Comparison of ENCODE assay signal across 8 mouse cellular contexts in the genomic region with DNA sequence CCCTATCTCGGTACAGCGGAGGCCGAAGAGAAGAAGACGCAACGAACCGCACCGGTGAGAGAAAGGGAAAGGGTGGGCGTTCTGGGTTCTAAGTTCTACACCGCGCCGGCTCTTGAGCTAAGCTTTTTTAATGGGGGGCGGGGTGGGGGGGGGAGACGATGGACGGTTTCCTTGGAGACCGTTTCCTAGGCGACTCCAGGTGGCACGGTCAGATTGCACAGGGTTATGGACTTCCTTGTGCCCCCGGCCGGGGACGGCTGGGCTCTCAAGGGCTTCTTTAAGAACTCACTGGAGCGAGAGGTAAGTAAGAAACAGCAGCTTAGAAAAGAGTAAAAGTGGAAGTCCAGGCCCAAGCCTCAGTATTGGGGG. TPM values are rescaled to one million over a fixed set of nuclear protein-coding genes. Genes with fewer than 3 reads are reported as not detected.
DNase-seq lines count a peak whose midpoint lies in the region; ATAC-seq and TF ChIP-seq lines count a peak whose summit lies in the region.

No protein-coding gene starts in this region.

- H3K9ac ChIP-seq in heart, embryonic 13.5 days = peak overlapping the region; percentile 96
- H3K9ac ChIP-seq in heart, postnatal 0 days (replicated peaks; ENCODE audit: low read depth, low read length) = peak overlapping the region; percentile 89
- H3K9ac ChIP-seq in liver, embryonic 15.5 days = peak overlapping the region; percentile 84

- WGBS in heart, embryonic 13.5 days = under 1% methylated on average over 21 of the region's 21 CpGs
- under 1% methylated on average over 21 of the region's 21 CpGs for WGBS in bone marrow, adult 2 months
- WGBS in heart, postnatal 0 days = 2% methylated on average over 21 of the region's 21 CpGs
- under 1% methylated on average over 21 of the region's 21 CpGs for WGBS in liver, embryonic 15.5 days (ENCODE audit: insufficient replicate concordance)

- H3K4me3 ChIP-seq in heart, embryonic 13.5 days = peak overlapping the region; percentile 82
- H3K4me3 ChIP-seq in bone marrow, adult 2 months (replicated peaks; ENCODE audit: control insufficient read depth, low read depth, low read length) = peak overlapping the region; percentile 99
- peak overlapping the region; percentile 73 for H3K4me3 ChIP-seq in heart, postnatal 0 days (ENCODE audit: low read depth, low read length)
- peak overlapping the region; percentile 82 for H3K4me3 ChIP-seq in liver, embryonic 15.5 days (replicated peaks)

- no peak for DNase-seq in heart, postnatal 25 days (ENCODE audit: low spot score)
- DNase-seq in heart, postnatal 0 days (ENCODE audit: low spot score) = no peak
- no peak for DNase-seq in Muller cell, postnatal 12 days (ENCODE audit: inconsistent ontology term)
- no peak for DNase-seq in thymus, postnatal 36 days

- intact Hi-C loops in heart, postnatal 25 days (cut with DNase I) = no loop called here

- no peak for TF ChIP-seq CTCF in bone marrow, adult 2 months (IDR thresholded peaks at IDR 0.05; ENCODE audit: control insufficient read depth, insufficient read depth, low read length)
- no peak for TF ChIP-seq CTCF in heart, postnatal 0 days (IDR thresholded peaks at IDR 0.05; ENCODE audit: low read depth)

- TF ChIP-seq EP300 in heart, postnatal 0 days (IDR thresholded peaks at IDR 0.05; ENCODE audit: low read depth) = no peak; the same call in 1 of the 2 replicates

- TF ChIP-seq POLR2A in bone marrow, adult 2 months (IDR thresholded peaks at IDR 0.05; ENCODE audit: borderline replicate concordance, control insufficient read depth, low read depth, low read length) = no peak

- no peaks in the 10 kb centered on the region for H3K27me3 ChIP-seq in heart, embryonic 13.5 days (replicated peaks)
- no peaks in the 10 kb centered on the region for H3K27me3 ChIP-seq in heart, postnatal 0 days (ENCODE audit: control insufficient read depth, insufficient read depth, low read length)
- H3K27me3 ChIP-seq in liver, embryonic 15.5 days = no peaks in the 10 kb centered on the region

- peak; percentile 45; the same call in 1 of the 2 replicates for ATAC-seq in heart, embryonic 13.5 days (ENCODE audit: extremely low read depth, insufficient number of reproducible peaks, low FRiP score, low TSS enrichment)
- peak; percentile 27; the same call in 1 of the 2 replicates for ATAC-seq in heart, postnatal 0 days (ENCODE audit: insufficient read depth, low read depth)
- peak; percentile 45 for ATAC-seq in liver, embryonic 15.5 days (ENCODE audit: insufficient read depth)
- ATAC-seq in CD4-positive, CD25-positive, alpha-beta regulatory T cell, adult 4 months = no peak

- peaks cover 68% of the 10 kb centered on the region for H3K36me3 ChIP-seq in heart, embryonic 13.5 days
- peaks cover 62% of the 10 kb centered on the region for H3K36me3 ChIP-seq in heart, postnatal 0 days (replicated peaks; ENCODE audit: control insufficient read depth, insufficient read depth, low read length)
- H3K36me3 ChIP-seq in liver, embryonic 15.5 days (replicated peaks) = peaks cover 59% of the 10 kb centered on the region

- H3K27ac ChIP-seq in heart, embryonic 13.5 days (replicated peaks) = peak overlapping the region; percentile 94
- peak overlapping the region; percentile 78 for H3K27ac ChIP-seq in bone marrow, adult 2 months (ENCODE audit: control insufficient read depth, insufficient read depth, low read depth, low read length, poor library complexity)
- peak overlapping the region; percentile 91 for H3K27ac ChIP-seq in heart, postnatal 0 days (ENCODE audit: low read depth)
- H3K27ac ChIP-seq in liver, embryonic 15.5 days (replicated peaks) = peak overlapping the region; percentile 86

- H3K4me2 ChIP-seq in heart, embryonic 13.5 days = peak overlapping the region; percentile 84
- peak overlapping the region; percentile 82 for H3K4me2 ChIP-seq in heart, postnatal 0 days (ENCODE audit: low read depth, low read length)
- H3K4me2 ChIP-seq in liver, embryonic 15.5 days = peak overlapping the region; percentile 75

- peaks cover 37% of the 10 kb centered on the region for H3K4me1 ChIP-seq in heart, embryonic 13.5 days
- no peaks in the 10 kb centered on the region; the same call in 1 of the 2 replicates for H3K4me1 ChIP-seq in bone marrow, adult 2 months (ENCODE audit: control insufficient read depth, insufficient read depth, low read length)
- H3K4me1 ChIP-seq in heart, postnatal 0 days (ENCODE audit: control insufficient read depth, insufficient read depth) = peaks cover 20% of the 10 kb centered on the region
- peaks cover 39% of the 10 kb centered on the region for H3K4me1 ChIP-seq in liver, embryonic 15.5 days (replicated peaks)

- H3K9me3 ChIP-seq in heart, embryonic 13.5 days = no peaks in the 10 kb centered on the region
- no peaks in the 10 kb centered on the region for H3K9me3 ChIP-seq in heart, postnatal 0 days (replicated peaks; ENCODE audit: control insufficient read depth, low read length)
- no peaks in the 10 kb centered on the region for H3K9me3 ChIP-seq in liver, embryonic 15.5 days (replicated peaks)

RNA-seq across cellular contexts. Expression of gene Ndufs3, which starts 0.2 kb away (rescaled TPM):
- 314 and 369 TPM in 2 replicates for polyA plus RNA-seq in heart, embryonic 13.5 days (2015; fragmentation: Nextera tagmentation; extraction: Ambion mirVana)
- 100 to 1,000 TPM; 854 to 889 TPM for total RNA-seq in heart, postnatal 25 days (2021)
- polyA plus RNA-seq in bone marrow, adult 2 months (2011; ENCODE audit: insufficient read depth, insufficient read length, low replicate concordance, missing spikeins) = 50.8 and 57.6 TPM in 2 replicates
- total RNA-seq in heart, postnatal 0 days (2014; rRNA removed; ENCODE audit: low replicate concordance) = 556 and 596 TPM in 2 replicates
- polyA plus RNA-seq in heart, postnatal 0 days (2015; fragmentation: Nextera tagmentation; extraction: Ambion mirVana) = 620 and 652 TPM in 2 replicates
- 134 and 136 TPM in 2 replicates for polyA plus RNA-seq in liver, embryonic 15.5 days (2015; fragmentation: Nextera tagmentation; extraction: Ambion mirVana)
- 100 to 1,000 TPM; 103 to 127 TPM for polyA plus RNA-seq in CD4-positive, CD25-positive, alpha-beta regulatory T cell, adult 4 months (2017; shearing (Covaris generic))

RNA-seq across cellular contexts. Expression of gene Kbtbd4, which starts 0.3 kb away (rescaled TPM):
- 26.8 and 27.7 TPM in 2 replicates for polyA plus RNA-seq in heart, embryonic 13.5 days (2015; fragmentation: Nextera tagmentation; extraction: Ambion mirVana)
- 10 to 100 TPM; 18.0 to 22.2 TPM for total RNA-seq in heart, postnatal 25 days (2021)
- 3.9 and 8.2 TPM in 2 replicates for polyA plus RNA-seq in bone marrow, adult 2 months (2011; ENCODE audit: insufficient read depth, insufficient read length, low replicate concordance, missing spikeins)
- total RNA-seq in heart, postnatal 0 days (2014; rRNA removed; ENCODE audit: low replicate concordance) = 19.5 and 28.3 TPM in 2 replicates
- 16.4 and 17.8 TPM in 2 replicates for polyA plus RNA-seq in heart, postnatal 0 days (2015; fragmentation: Nextera tagmentation; extraction: Ambion mirVana)
- 16.1 and 17.6 TPM in 2 replicates for polyA plus RNA-seq in liver, embryonic 15.5 days (2015; fragmentation: Nextera tagmentation; extraction: Ambion mirVana)
- 10 to 100 TPM; 40.3 to 50.4 TPM for polyA plus RNA-seq in CD4-positive, CD25-positive, alpha-beta regulatory T cell, adult 4 months (2017; shearing (Covaris generic))

RNA-seq across cellular contexts. Expression of gene C1qtnf4, which starts 19.2 kb away (rescaled TPM):
- 9.8 and 12.9 TPM in 2 replicates for polyA plus RNA-seq in heart, embryonic 13.5 days (2015; fragmentation: Nextera tagmentation; extraction: Ambion mirVana)
- total RNA-seq in heart, postnatal 25 days (2021) = 1 to 10 TPM; 3.6 to 4.1 TPM
- polyA plus RNA-seq in bone marrow, adult 2 months (2011; ENCODE audit: insufficient read depth, insufficient read length, low replicate concordance, missing spikeins) = not detected in 2 replicates
- total RNA-seq in heart, postnatal 0 days (2014; rRNA removed; ENCODE audit: low replicate concordance) = 15.5 and 18.7 TPM in 2 replicates
- 23.7 and 28.1 TPM in 2 replicates for polyA plus RNA-seq in heart, postnatal 0 days (2015; fragmentation: Nextera tagmentation; extraction: Ambion mirVana)
- polyA plus RNA-seq in liver, embryonic 15.5 days (2015; fragmentation: Nextera tagmentation; extraction: Ambion mirVana) = 1.9 and 2.0 TPM in 2 replicates
- polyA plus RNA-seq in CD4-positive, CD25-positive, alpha-beta regulatory T cell, adult 4 months (2017; shearing (Covaris generic)) = under 1 TPM; 0.82 to 0.83 TPM

RNA-seq across cellular contexts. Expression of gene Celf1, which starts 35.3 kb away (rescaled TPM):
- polyA plus RNA-seq in heart, embryonic 13.5 days (2015; fragmentation: Nextera tagmentation; extraction: Ambion mirVana) = 93.9 and 98.7 TPM in 2 replicates
- 10 to 100 TPM; 80.9 to 84.4 TPM for total RNA-seq in heart, postnatal 25 days (2021)
- 34.8 and 39.9 TPM in 2 replicates for polyA plus RNA-seq in bone marrow, adult 2 months (2011; ENCODE audit: insufficient read depth, insufficient read length, low replicate concordance, missing spikeins)
- total RNA-seq in heart, postnatal 0 days (2014; rRNA removed; ENCODE audit: low replicate concordance) = 85.6 and 113 TPM in 2 replicates
- polyA plus RNA-seq in heart, postnatal 0 days (2015; fragmentation: Nextera tagmentation; extraction: Ambion mirVana) = 63.9 and 72.6 TPM in 2 replicates
- 50.0 and 53.8 TPM in 2 replicates for polyA plus RNA-seq in liver, embryonic 15.5 days (2015; fragmentation: Nextera tagmentation; extraction: Ambion mirVana)
- polyA plus RNA-seq in CD4-positive, CD25-positive, alpha-beta regulatory T cell, adult 4 months (2017; shearing (Covaris generic)) = 10 to 100 TPM; 52.7 to 54.9 TPM

RNA-seq across cellular contexts. Expression of gene Mtch2, which starts 57.9 kb away (rescaled TPM):
- polyA plus RNA-seq in heart, embryonic 13.5 days (2015; fragmentation: Nextera tagmentation; extraction: Ambion mirVana) = 205 and 253 TPM in 2 replicates
- total RNA-seq in heart, postnatal 25 days (2021) = 100 to 1,000 TPM; 187 to 188 TPM
- polyA plus RNA-seq in bone marrow, adult 2 months (2011; ENCODE audit: insufficient read depth, insufficient read length, low replicate concordance, missing spikeins) = 37.8 and 113 TPM in 2 replicates
- total RNA-seq in heart, postnatal 0 days (2014; rRNA removed; ENCODE audit: low replicate concordance) = 181 and 206 TPM in 2 replicates
- polyA plus RNA-seq in heart, postnatal 0 days (2015; fragmentation: Nextera tagmentation; extraction: Ambion mirVana) = 246 and 266 TPM in 2 replicates
- 114 and 116 TPM in 2 replicates for polyA plus RNA-seq in liver, embryonic 15.5 days (2015; fragmentation: Nextera tagmentation; extraction: Ambion mirVana)
- polyA plus RNA-seq in CD4-positive, CD25-positive, alpha-beta regulatory T cell, adult 4 months (2017; shearing (Covaris generic)) = 100 to 1,000 TPM; 101 to 104 TPM
